Mouse (Mus musculus) lung, adult 2 months (tissue): ENCODE data around the gene Igsf11.

Experiments
- CTCF ChIP-seq: fragments of 200-500 bp; IDR thresholded peaks from 2 replicates; pipeline ENCODE4 v1.5.1; 2011; ENCODE audit warnings: mild to moderate bottlenecking, low read length, control low read depth; ENCODE audit not compliant: insufficient read depth
- POLR2A ChIP-seq: fragments of 200-500 bp; IDR thresholded peaks from 2 replicates; pipeline ENCODE4 v1.6.1; 2011; ENCODE audit warnings: low read depth, mild to moderate bottlenecking, control low read depth, low read length, borderline replicate concordance; ENCODE audit errors: extremely low read depth

GRCm38 (mm10) chr16:38962695-38963094, 70.2 kb downstream of the Igsf11 start:
- no peak for TF ChIP-seq CTCF
- TF ChIP-seq POLR2A, result no peak
